Mouse (Mus musculus) stomach, embryonic 16.5 days (tissue): ENCODE measurements around the gene Ap1m1. TPM values are rescaled to one million over a fixed set of nuclear protein-coding genes. Genes with fewer than 3 reads are reported as not detected.

ENCODE experiments used
- ATAC-seq: fragments of 200-750 bp; cut with Nextera tagmentation; 2 replicates; pipeline ENCODE4 v1.8.0; 2017; ENCODE audit warnings: moderate number of reproducible peaks, moderate TSS enrichment; ENCODE audit not compliant: insufficient read depth, low FRiP score
- H3K27ac ChIP-seq: fragments of 300-500 bp; sonication (generic); 2 replicates; pipeline ENCODE4 v1.5.1; 2014; ENCODE audit warnings: low read length
- H3K27me3 ChIP-seq: fragments of 300-500 bp; sonication (generic); 2 replicates; pipeline ENCODE4 v1.6.1; 2014; ENCODE audit warnings: low read length, control low read depth, mixed read lengths; ENCODE audit not compliant: control insufficient read depth, insufficient read depth
- H3K36me3 ChIP-seq: fragments of 300-500 bp; sonication (generic); 2 replicates; pipeline ENCODE4 v1.6.1; 2014; ENCODE audit warnings: low read length; ENCODE audit not compliant: control insufficient read depth, insufficient read depth
- H3K4me1 ChIP-seq: fragments of 300-500 bp; sonication (generic); 2 replicates; pipeline ENCODE4 v1.6.1; 2014; ENCODE audit warnings: low read length, control low read depth, mixed read lengths; ENCODE audit not compliant: control insufficient read depth, insufficient read depth
- H3K4me2 ChIP-seq: fragments of 300-500 bp; sonication (generic); 2 replicates; pipeline ENCODE4 v1.6.1; 2014; ENCODE audit warnings: low read depth, low read length, mixed read lengths
- H3K4me3 ChIP-seq: fragments of 300-500 bp; sonication (generic); replicated peaks from 2 replicates; pipeline ENCODE4 v1.5.1; 2014; ENCODE audit warnings: mild to moderate bottlenecking, low read length
- H3K9ac ChIP-seq: fragments of 300-500 bp; sonication (generic); 2 replicates; pipeline ENCODE4 v1.6.1; 2014; ENCODE audit warnings: low read length
- H3K9me3 ChIP-seq: fragments of 300-500 bp; sonication (generic); replicated peaks from 2 replicates; pipeline ENCODE4 v1.6.1; 2016; ENCODE audit warnings: low read length, control low read depth; ENCODE audit not compliant: control insufficient read depth
- WGBS: fragments of 180-500 bp; shearing (Covaris S2); extraction: QIAGEN DNeasy Blood & Tissue Kit; methylation state at CpG from one replicate; pipeline ENCODE4 v1.1.7; 2014; 5-methylcytosine and 5-hydroxymethylcytosine counted together
- polyA plus RNA-seq: library from polyadenylated mRNA; unstranded; fragments of >200 nt; fragmentation: Nextera tagmentation; extraction: Ambion mirVana; gene quantifications from 2 replicates; pipeline ENCODE4 v1.2.1, GENCODE M21; 2015

Gene Ap1m1
- polyA plus RNA-seq, 1 experiment from 2014 or later: 90.3 TPM

- WGBS: 69% methylated on average over 4 of the region's 4 CpGs
- no peak within 1 kb of the TSS for H3K27ac ChIP-seq
- ATAC-seq: no peak
Measured at GRCm38 (mm10) chr8:72213536-72213935, 26.3 kb upstream of the Ap1m1 start, which contains the start of gene Gm11034. Gene Gm11034, minus strand, starts transcription at chr8:72213636.

GRCm38 (mm10) chr8:72215060-72215459 lies 24.8 kb upstream of the Ap1m1 start:
- H3K9ac ChIP-seq: no peak overlapping the region
- 31% methylated on average over 2 of the region's 2 CpGs for WGBS
- H3K27me3 ChIP-seq: no peaks in the 10 kb centered on the region; the same call in 1 of the 2 replicates
- H3K36me3 ChIP-seq: no peaks in the 10 kb centered on the region
- H3K4me3 ChIP-seq: no peak overlapping the region
- no peak overlapping the region for H3K4me2 ChIP-seq
- peaks cover under 1% of the 10 kb centered on the region; the same call in 1 of the 2 replicates for H3K4me1 ChIP-seq
- H3K9me3 ChIP-seq: no peaks in the 10 kb centered on the region
- no peak for ATAC-seq
- H3K27ac ChIP-seq: no peak overlapping the region

More at GRCm38 (mm10) chr8:72213536-72213935, 26.3 kb upstream of the Ap1m1 start, which contains the start of gene Gm11034:
- no peaks in the 10 kb centered on the region for H3K36me3 ChIP-seq
- no peaks in the 10 kb centered on the region for H3K4me1 ChIP-seq
- H3K4me2 ChIP-seq: no peak within 1 kb of the TSS
- H3K9ac ChIP-seq: no peak within 1 kb of the TSS
- no peak within 1 kb of the TSS for H3K4me3 ChIP-seq
- H3K27me3 ChIP-seq: no peaks in the 10 kb centered on the region; the same call in 1 of the 2 replicates
- no peaks in the 10 kb centered on the region for H3K9me3 ChIP-seq

- no peak for ATAC-seq
- WGBS: 33% methylated on average over 1 of the region's 1 CpGs
- H3K27me3 ChIP-seq: no peaks in the 10 kb centered on the region; the same call in 1 of the 2 replicates
- H3K27ac ChIP-seq: no peak overlapping the region
- H3K4me2 ChIP-seq: no peak overlapping the region
- H3K9ac ChIP-seq: no peak overlapping the region
- H3K4me3 ChIP-seq: no peak overlapping the region
- peaks cover 8% of the 10 kb centered on the region for H3K4me1 ChIP-seq
- no peaks in the 10 kb centered on the region for H3K9me3 ChIP-seq
- H3K36me3 ChIP-seq: no peaks in the 10 kb centered on the region
Measured at GRCm38 (mm10) chr8:72215871-72216270, 23.9 kb upstream of the Ap1m1 start.

DNA sequence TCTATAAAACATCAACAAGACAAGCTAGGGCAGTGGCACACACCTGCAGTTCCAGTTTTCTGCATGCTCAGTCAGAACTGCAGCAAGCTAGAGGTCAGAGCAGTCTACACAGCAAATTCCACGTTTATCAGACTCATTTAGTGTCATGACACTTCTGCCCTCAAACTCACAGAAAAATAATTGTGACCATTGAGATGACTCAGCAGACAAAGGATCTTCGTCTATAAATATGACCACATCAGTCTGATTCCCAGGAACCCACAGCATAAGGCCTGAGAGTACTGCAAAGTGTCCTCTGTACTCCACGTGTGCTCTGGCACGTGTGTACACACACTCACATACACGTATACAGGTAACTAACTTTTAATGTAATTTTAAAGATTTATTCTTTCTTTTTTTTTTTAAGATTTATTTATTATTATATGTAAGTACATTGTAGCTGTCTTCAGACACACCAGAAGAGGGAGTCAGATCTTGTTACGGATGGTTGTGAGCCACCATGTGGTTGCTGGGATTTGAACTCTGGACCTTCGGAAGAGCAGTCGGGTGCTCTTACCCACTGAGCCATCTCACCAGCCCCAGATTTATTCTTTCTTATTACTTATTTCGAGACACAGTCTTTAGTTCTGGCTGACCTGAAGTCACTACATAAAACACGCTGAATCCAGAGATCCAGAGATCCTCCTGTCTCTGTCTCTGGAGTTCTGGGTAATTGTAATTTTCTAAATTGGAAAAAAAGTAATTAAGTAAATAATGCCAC lies 20.9 kb upstream of the Ap1m1 start:
- ATAC-seq: no peak
- no peak overlapping the region for H3K9ac ChIP-seq
- 72% methylated on average over 9 of the region's 10 CpGs for WGBS

GRCm38 (mm10) chr8:72219541-72220363 lies 20.1 kb upstream of the Ap1m1 start, which contains the start of gene Fam32a:
Gene Fam32a, plus strand, starts transcription at chr8:72219730.
- Histone ChIP-seq H3K27ac (peak within 1 kb of the TSS; percentile 70; the same call in 1 of the 2 replicates), H3K4me2 (peak within 1 kb of the TSS; percentile 81), H3K4me1 (peaks cover 11% of the 10 kb centered on the region), H3K9me3 (no peaks in the 10 kb centered on the region), H3K36me3 (peaks cover 11% of the 10 kb centered on the region), H3K9ac (peak within 1 kb of the TSS; percentile 84), H3K27me3 (no peaks in the 10 kb centered on the region; the same call in 1 of the 2 replicates), H3K4me3 (peak within 1 kb of the TSS; percentile 67)
- peak; percentile 97 for ATAC-seq
- WGBS: 9% methylated on average over 39 of the region's 39 CpGs

More for the DNA sequence above, 20.9 kb upstream of the Ap1m1 start:
- peaks cover 11% of the 10 kb centered on the region for H3K36me3 ChIP-seq
- H3K27me3 ChIP-seq: no peaks in the 10 kb centered on the region; the same call in 1 of the 2 replicates
- peak overlapping the region; percentile 42 for H3K4me2 ChIP-seq
- H3K27ac ChIP-seq: 0 out of 2 replicates have a peak overlapping the region, but pooled peaks have one; percentile 12
- H3K9me3 ChIP-seq: no peaks in the 10 kb centered on the region
- peaks cover 11% of the 10 kb centered on the region for H3K4me1 ChIP-seq
- H3K4me3 ChIP-seq: peak overlapping the region; percentile 67

DNA sequence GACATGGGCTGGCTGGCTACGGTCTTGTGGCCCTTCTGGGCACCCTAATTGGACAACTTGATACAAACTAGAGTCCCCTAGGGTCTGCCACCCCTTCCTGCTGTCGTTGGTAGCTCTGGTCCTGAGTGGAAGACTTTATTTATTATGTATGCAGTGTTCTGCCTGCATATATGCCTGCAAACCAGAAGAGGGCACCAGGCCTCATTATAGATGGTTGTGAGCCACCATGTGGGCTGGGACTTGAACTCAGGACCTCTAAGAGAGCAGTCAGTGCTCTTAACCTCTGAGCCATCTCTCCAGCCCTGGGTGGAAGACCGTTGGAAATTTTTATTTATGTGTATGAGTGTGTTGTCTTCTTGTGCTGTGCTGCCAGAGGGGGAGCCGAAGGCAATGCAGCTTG lies 19.1 kb upstream of the Ap1m1 start:
- H3K27ac ChIP-seq: no peak overlapping the region
- H3K36me3 ChIP-seq: peaks cover 11% of the 10 kb centered on the region
- peaks cover 11% of the 10 kb centered on the region for H3K4me1 ChIP-seq
- H3K9ac ChIP-seq: peak overlapping the region; percentile 84
- ATAC-seq: no peak
- no peaks in the 10 kb centered on the region for H3K9me3 ChIP-seq
- no peaks in the 10 kb centered on the region for H3K27me3 ChIP-seq
- peak overlapping the region; percentile 81 for H3K4me2 ChIP-seq
- WGBS: 81% methylated on average over 4 of the region's 4 CpGs
- peak overlapping the region; percentile 67 for H3K4me3 ChIP-seq

GRCm38 (mm10) chr8:72222656-72223055 lies 17.2 kb upstream of the Ap1m1 start:
- H3K9ac ChIP-seq: no peak overlapping the region
- H3K4me1 ChIP-seq: peaks cover 11% of the 10 kb centered on the region
- H3K4me2 ChIP-seq: no peak overlapping the region
- no peaks in the 10 kb centered on the region for H3K9me3 ChIP-seq
- H3K27me3 ChIP-seq: no peaks in the 10 kb centered on the region
- no peak overlapping the region for H3K4me3 ChIP-seq
- ATAC-seq: no peak
- H3K27ac ChIP-seq: no peak overlapping the region
- H3K36me3 ChIP-seq: peaks cover 11% of the 10 kb centered on the region
- 91% methylated on average over 5 of the region's 5 CpGs for WGBS

DNA sequence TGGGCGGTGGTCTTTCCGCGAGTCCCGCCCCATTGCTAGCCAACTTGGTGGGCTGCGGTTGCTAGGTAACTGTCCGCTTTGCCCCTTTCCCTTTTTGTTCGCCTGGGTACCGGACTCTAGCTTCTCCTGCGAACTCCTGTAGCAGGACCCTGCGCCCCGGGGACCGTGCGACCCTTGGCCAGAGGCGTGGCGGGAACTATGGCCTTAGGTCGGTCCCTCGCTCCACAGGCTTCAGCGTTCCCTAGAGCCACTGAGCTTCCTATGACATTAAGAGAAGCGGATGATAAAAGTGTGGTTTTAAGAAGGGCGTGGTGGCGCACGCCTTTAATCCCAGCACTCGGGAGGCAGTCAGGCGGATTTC lies 565 bp downstream of the Ap1m1 start:
- no peaks in the 10 kb centered on the region for H3K27me3 ChIP-seq
- H3K9me3 ChIP-seq: no peaks in the 10 kb centered on the region
- peak overlapping the region; percentile 94 for H3K27ac ChIP-seq
- peak overlapping the region; percentile 83 for H3K9ac ChIP-seq
- no peaks in the 10 kb centered on the region for H3K36me3 ChIP-seq
- peak overlapping the region; percentile 67 for H3K4me2 ChIP-seq
- 1% methylated on average over 24 of the region's 24 CpGs for WGBS
- ATAC-seq: peak; percentile 38
- peak overlapping the region; percentile 87 for H3K4me3 ChIP-seq
- H3K4me1 ChIP-seq: peaks cover 3% of the 10 kb centered on the region; the same call in 1 of the 2 replicates
